Mouse (Mus musculus): ENCODE data around the gene Sfxn4. TPM values are rescaled to one million over a fixed set of nuclear protein-coding genes. Genes with fewer than 3 reads are reported as not detected.

The Sfxn4 gene
- polyA plus RNA-seq, 1 experiment from 2014 or later, result 6.4 TPM

DNA sequence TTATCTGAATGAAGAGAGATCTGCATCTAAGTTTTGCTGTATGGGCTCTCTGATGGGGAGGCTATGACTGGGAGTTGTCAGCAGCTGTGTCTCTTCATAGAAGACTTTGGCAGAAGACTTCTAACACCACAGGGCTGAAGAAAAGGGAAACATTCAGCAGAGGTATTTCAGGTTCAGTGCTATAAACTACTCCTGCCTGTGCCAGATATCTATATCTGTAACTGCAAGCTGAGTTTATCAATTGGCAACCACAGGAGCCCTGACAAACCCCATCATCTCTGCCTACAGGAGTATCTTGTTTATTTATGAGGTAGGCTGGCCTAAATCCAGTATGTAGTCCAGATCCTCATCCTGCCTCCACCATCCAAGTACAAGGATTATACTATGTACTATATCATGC lies 18.0 kb downstream of the Sfxn4 start:
- no peak for TF ChIP-seq CTCF (IDR thresholded peaks at IDR 0.05; ENCODE audit: low read depth)
- H3K9ac ChIP-seq, result no peak overlapping the region
- H3K27ac ChIP-seq (ENCODE audit: low read depth), result no peak overlapping the region
- no peak overlapping the region for H3K4me2 ChIP-seq
- H3K27me3 ChIP-seq (ENCODE audit: insufficient read depth, low read length), result no peaks in the 10 kb centered on the region
- ATAC-seq (ENCODE audit: insufficient read depth) (no peak), DNase-seq (no peak)
- no peaks in the 10 kb centered on the region for H3K9me3 ChIP-seq (ENCODE audit: low read depth, low read length)
- H3K4me1 ChIP-seq (ENCODE audit: insufficient read depth), result no peaks in the 10 kb centered on the region
- peaks cover 7% of the 10 kb centered on the region for H3K36me3 ChIP-seq (ENCODE audit: insufficient read depth)
- H3K4me3 ChIP-seq (ENCODE audit: low read depth, low read length), result no peak overlapping the region

DNA sequence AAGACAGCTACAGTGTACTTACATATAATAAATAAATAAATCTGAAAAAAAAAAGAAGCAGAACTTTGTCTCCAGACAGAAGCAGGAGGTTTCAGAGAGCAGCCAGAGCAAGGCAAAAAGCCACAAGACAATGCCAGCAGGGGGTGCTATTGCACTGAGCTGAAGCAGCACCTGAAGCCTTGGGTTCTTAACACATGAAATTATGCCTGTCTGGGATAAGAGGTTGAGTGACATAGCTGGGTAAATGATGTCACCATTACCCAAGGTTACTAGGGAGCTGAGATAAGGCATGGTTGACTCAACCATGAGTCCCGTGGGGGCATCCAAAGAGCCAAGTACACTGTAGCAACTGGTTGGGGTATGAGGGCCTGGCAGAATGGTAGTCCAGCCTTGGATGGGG lies 23.5 kb downstream of the Sfxn4 start:
- H3K4me1 ChIP-seq (ENCODE audit: insufficient read depth), result no peaks in the 10 kb centered on the region
- DNase-seq (peak; percentile 88), ATAC-seq (ENCODE audit: insufficient read depth) (peak; percentile 71)
- no peaks in the 10 kb centered on the region for H3K27me3 ChIP-seq (ENCODE audit: insufficient read depth, low read length)
- no peak overlapping the region for H3K27ac ChIP-seq (ENCODE audit: low read depth)
- no peak overlapping the region for H3K4me3 ChIP-seq (ENCODE audit: low read depth, low read length)
- H3K4me2 ChIP-seq, result no peak overlapping the region
- H3K9me3 ChIP-seq (ENCODE audit: low read depth, low read length), result no peaks in the 10 kb centered on the region
- H3K36me3 ChIP-seq (ENCODE audit: insufficient read depth), result peaks cover 51% of the 10 kb centered on the region
- peak; percentile 79 for TF ChIP-seq CTCF (IDR thresholded peaks at IDR 0.05; ENCODE audit: low read depth)
- 55% methylated on average over 1 of the region's 1 CpGs for WGBS
- no peak overlapping the region for H3K9ac ChIP-seq

DNA sequence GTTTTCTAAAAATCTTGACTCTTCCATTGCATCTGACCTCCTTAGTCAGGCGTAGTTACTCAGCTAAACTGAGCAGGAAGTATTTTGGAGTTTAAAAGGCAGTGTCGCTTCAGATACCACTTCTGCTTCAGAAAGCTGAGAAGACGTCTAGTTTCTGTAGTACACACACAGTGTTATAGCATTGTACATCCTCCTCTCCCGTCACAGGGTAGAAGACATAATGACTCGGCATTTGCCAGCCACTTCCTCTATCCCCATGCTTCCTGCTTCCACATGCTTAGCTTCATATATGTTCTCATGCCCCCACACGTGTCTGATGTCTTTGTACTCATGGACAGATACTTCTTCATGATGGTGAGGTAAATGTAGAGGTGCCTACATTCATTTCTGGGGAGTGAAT lies 42.6 kb downstream of the Sfxn4 start:
- DNase-seq (no peak), ATAC-seq (ENCODE audit: insufficient read depth) (no peak)
- no peaks in the 10 kb centered on the region for H3K9me3 ChIP-seq (ENCODE audit: low read depth, low read length)
- peaks cover 78% of the 10 kb centered on the region for H3K36me3 ChIP-seq (ENCODE audit: insufficient read depth)
- TF ChIP-seq CTCF (IDR thresholded peaks at IDR 0.05; ENCODE audit: low read depth), result no peak
- 87% methylated on average over 6 of the region's 6 CpGs for WGBS
- H3K4me2 ChIP-seq, result no peak overlapping the region
- no peak overlapping the region for H3K27ac ChIP-seq (ENCODE audit: low read depth)
- no peak overlapping the region for H3K9ac ChIP-seq
- H3K27me3 ChIP-seq (ENCODE audit: insufficient read depth, low read length), result no peaks in the 10 kb centered on the region
- H3K4me1 ChIP-seq (ENCODE audit: insufficient read depth), result no peaks in the 10 kb centered on the region
- no peak overlapping the region for H3K4me3 ChIP-seq (ENCODE audit: low read depth, low read length)

DNA sequence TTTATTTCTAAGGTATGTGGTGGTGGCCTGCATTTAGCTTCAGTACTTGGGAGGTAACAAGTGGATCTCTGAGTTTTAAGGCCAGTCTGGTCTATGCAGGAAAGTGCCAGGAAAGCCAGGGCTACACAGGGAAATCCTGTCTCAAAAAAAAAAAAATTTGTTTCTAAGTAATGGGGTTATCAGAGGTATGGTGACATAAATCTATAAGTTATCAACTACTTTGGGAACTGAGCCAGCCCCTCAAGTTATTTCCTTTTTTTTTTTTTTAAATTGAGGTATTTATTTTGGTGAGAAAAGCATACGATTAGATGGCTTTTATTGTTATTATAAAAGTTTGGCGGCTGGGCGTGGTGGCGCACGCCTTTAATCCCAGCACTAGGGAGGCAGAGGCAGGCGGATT lies 48.1 kb downstream of the Sfxn4 start:
- Histone ChIP-seq H3K9ac (no peak overlapping the region), H3K4me3 (ENCODE audit: low read depth, low read length) (no peak overlapping the region), H3K4me1 (ENCODE audit: insufficient read depth) (no peaks in the 10 kb centered on the region; the same call in 1 of the 2 replicates), H3K27ac (ENCODE audit: low read depth) (no peak overlapping the region), H3K36me3 (ENCODE audit: insufficient read depth) (peaks cover 29% of the 10 kb centered on the region), H3K9me3 (ENCODE audit: low read depth, low read length) (no peaks in the 10 kb centered on the region), H3K27me3 (ENCODE audit: insufficient read depth, low read length) (no peaks in the 10 kb centered on the region), H3K4me2 (no peak overlapping the region)
- 94% methylated on average over 6 of the region's 6 CpGs for WGBS
- ATAC-seq (ENCODE audit: insufficient read depth) (no peak), DNase-seq (no peak)
- no peak for TF ChIP-seq CTCF (IDR thresholded peaks at IDR 0.05; ENCODE audit: low read depth)

DNA sequence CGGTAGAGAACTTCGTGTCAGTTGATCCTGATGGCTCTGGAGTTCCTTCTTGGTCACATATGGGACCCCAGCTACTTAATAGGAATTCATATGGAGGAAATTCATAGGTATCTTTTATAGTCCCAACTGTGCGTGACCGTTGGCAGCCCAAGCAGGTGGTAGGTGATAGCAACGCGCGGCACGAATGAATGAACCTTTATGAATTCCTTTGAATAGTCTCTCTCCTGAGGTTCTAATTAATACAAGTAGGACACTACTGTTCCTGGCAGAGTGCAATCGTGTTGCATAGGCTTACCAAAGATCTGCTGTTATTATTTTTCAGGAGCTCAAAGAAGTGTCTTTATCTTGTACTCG lies 49.3 kb downstream of the Sfxn4 start:
- no peak for ATAC-seq (ENCODE audit: insufficient read depth)
- H3K4me3 ChIP-seq (ENCODE audit: low read depth, low read length), result peak overlapping the region; percentile 66

DNA sequence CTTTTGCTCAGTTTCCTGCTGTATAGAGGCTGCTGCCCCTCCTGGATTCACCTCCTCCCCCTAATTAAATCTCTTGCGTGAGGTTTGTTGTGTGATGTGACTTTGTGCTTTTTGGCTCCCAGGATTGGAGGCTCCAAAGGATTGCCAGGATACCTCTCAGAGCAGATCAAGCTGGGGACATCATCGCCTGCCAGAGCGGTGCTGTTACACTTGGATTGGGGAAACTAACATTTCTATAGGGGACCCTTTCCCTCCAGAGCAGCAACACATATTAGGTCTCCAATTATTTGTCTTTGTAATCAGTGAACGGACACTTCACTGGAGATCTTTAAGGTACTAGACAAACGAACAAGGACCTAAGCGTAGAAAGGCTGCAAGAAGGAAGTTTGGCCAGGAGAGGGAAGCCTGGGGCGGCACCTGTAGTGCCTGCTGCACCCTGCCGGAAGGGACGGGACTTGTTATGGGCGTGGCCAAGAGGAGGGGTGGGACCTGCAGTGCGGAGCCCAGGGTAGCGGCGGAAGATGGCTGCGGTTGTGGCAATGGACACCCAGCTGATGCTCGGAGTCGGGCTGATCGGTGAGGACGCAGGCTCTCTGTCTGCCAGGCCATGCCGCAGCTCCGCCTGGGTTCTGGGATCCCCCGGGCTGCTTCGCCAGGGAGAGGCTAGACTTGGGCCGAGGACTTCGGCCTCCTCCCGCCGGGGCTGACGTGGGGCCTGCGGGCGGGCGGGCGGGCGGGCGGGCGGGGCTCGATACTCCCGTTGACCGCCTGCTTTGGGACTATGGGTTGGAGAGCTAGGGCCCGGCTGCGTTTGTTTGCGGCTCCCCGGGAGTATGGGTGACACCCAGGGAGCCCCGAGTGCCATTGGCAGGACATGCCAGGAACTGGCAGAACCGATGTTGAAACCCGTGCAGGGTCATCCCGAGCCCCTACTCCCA lies 49.9 kb downstream of the Sfxn4 start, which contains the start of gene Fam45a:
Fam45a (plus strand) TSS at position 488 of the 938 bp plus-strand sequence.
- ATAC-seq (ENCODE audit: insufficient read depth), result peak; percentile 100
- peaks cover 18% of the 10 kb centered on the region for H3K36me3 ChIP-seq (ENCODE audit: insufficient read depth)

More for the DNA sequence above, 49.3 kb downstream of the Sfxn4 start:
- no peaks in the 10 kb centered on the region for H3K27me3 ChIP-seq (ENCODE audit: insufficient read depth, low read length)
- peak overlapping the region; percentile 71 for H3K9ac ChIP-seq
- 0 out of 2 replicates have a peak overlapping the region, but pooled peaks have one; percentile 58 for H3K27ac ChIP-seq (ENCODE audit: low read depth)
- no peak for TF ChIP-seq CTCF (IDR thresholded peaks at IDR 0.05; ENCODE audit: low read depth)
- 19% methylated on average over 10 of the region's 10 CpGs for WGBS
- H3K4me1 ChIP-seq (ENCODE audit: insufficient read depth), result no peaks in the 10 kb centered on the region; the same call in 1 of the 2 replicates
- H3K36me3 ChIP-seq (ENCODE audit: insufficient read depth), result peaks cover 24% of the 10 kb centered on the region
- no peaks in the 10 kb centered on the region for H3K9me3 ChIP-seq (ENCODE audit: low read depth, low read length)
- no peak for DNase-seq
- H3K4me2 ChIP-seq, result peak overlapping the region; percentile 74

DNA sequence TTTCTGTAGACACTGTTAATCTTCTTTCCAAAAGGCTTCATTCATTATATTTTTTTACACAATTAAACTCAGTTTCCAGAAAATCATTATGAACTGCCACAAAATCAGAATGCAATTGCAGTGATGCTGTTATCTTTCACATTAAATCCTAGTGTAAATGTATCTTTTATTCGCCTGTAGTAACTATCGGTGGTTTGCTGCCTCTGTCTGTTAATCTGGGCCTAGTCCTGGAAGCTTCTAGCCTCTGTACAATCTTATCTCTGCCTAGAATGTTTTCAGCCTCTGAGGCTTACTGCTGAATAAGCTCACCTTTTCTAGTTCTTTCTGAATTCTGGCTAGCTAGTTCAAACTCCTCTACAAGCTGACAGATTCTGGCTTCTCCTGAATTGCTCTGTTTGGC lies 51.4 kb downstream of the Sfxn4 start:
- Histone ChIP-seq H3K36me3 (ENCODE audit: insufficient read depth) (peaks cover 7% of the 10 kb centered on the region), H3K4me2 (no peak overlapping the region), H3K27me3 (ENCODE audit: insufficient read depth, low read length) (no peaks in the 10 kb centered on the region), H3K4me1 (ENCODE audit: insufficient read depth) (no peaks in the 10 kb centered on the region; the same call in 1 of the 2 replicates), H3K9ac (no peak overlapping the region), H3K27ac (ENCODE audit: low read depth) (no peak overlapping the region), H3K9me3 (ENCODE audit: low read depth, low read length) (no peaks in the 10 kb centered on the region), H3K4me3 (ENCODE audit: low read depth, low read length) (no peak overlapping the region)
- TF ChIP-seq CTCF (IDR thresholded peaks at IDR 0.05; ENCODE audit: low read depth), result no peak
- ATAC-seq (ENCODE audit: insufficient read depth) (no peak), DNase-seq (no peak)
- WGBS, result 86% methylated on average over 2 of the region's 2 CpGs

More for the DNA sequence above, 49.9 kb downstream of the Sfxn4 start, which contains the start of gene Fam45a:
- Histone ChIP-seq H3K4me3 (ENCODE audit: low read depth, low read length) (peak within 1 kb of the TSS; percentile 66), H3K9ac (peak within 1 kb of the TSS; percentile 71), H3K27ac (ENCODE audit: low read depth) (peak within 1 kb of the TSS; percentile 58; the same call in 1 of the 2 replicates), H3K4me1 (ENCODE audit: insufficient read depth) (no peaks in the 10 kb centered on the region; the same call in 1 of the 2 replicates), H3K27me3 (ENCODE audit: insufficient read depth, low read length) (no peaks in the 10 kb centered on the region), H3K9me3 (ENCODE audit: low read depth, low read length) (no peaks in the 10 kb centered on the region), H3K4me2 (peak within 1 kb of the TSS; percentile 74)
- peak; percentile 93 for DNase-seq
- peak; percentile 91 for TF ChIP-seq CTCF (IDR thresholded peaks at IDR 0.05; ENCODE audit: low read depth)
- WGBS, result 2% methylated on average over 45 of the region's 45 CpGs
